ENCODE assay signal across 1 mouse cellular context in the genomic region with DNA sequence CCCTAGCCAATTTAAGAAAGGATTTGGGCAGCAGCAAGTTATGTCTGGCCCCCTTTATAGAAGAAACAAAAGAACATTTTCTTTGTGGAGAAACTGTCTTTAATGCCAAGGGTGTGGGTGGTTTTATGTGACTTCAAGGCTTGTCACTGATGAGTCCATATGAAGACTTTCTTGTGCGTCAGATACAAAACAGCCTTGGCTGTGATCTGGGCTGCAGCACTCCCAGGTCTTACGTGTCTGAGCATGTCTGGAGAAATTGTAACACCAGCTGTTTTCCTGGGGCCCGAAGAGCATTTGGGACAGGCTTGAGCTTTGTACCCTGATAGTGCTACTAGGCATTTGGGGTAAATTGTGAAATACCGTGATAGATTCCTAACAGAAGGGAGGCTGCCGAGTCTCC.
TF ChIP-seq lines count a peak whose summit lies in the region.

No protein-coding gene starts in this region.

TF ChIP-seq in CH12.LX, 34 proteins besides CTCF, POLR2A, EP300 and RAD21 (continued from another document):
- TF ChIP-seq ZC3H11A (IDR thresholded peaks at IDR 0.05; ENCODE audit: low read depth, low read length) (no peak), MXI1 (IDR thresholded peaks at IDR 0.05; ENCODE audit: low read depth, low read length) (no peak), SMC3 (IDR thresholded peaks at IDR 0.05; ENCODE audit: low read depth, low read length) (no peak), MEF2A (IDR thresholded peaks at IDR 0.05; ENCODE audit: borderline replicate concordance, low read depth, low read length) (no peak), USF1 (IDR thresholded peaks at IDR 0.05; ENCODE audit: low read depth, low read length) (no peak), ZNF384 (IDR thresholded peaks at IDR 0.05; ENCODE audit: low read depth, low read length) (no peak; the same call in 1 of the 2 replicates), TBP (conservative IDR thresholded peaks at IDR 0.05; ENCODE audit: low read depth, low read length) (no peak), JUND (conservative IDR thresholded peaks at IDR 0.05; ENCODE audit: low read depth, low read length) (no peak), MAFK (IDR thresholded peaks at IDR 0.05; ENCODE audit: insufficient replicate concordance, low read length) (no peak)
TF ChIP-seq in CH12.LX: peak in this region for 0.
